18 mouse cellular contexts compared by ENCODE assay signal in the genomic region with DNA sequence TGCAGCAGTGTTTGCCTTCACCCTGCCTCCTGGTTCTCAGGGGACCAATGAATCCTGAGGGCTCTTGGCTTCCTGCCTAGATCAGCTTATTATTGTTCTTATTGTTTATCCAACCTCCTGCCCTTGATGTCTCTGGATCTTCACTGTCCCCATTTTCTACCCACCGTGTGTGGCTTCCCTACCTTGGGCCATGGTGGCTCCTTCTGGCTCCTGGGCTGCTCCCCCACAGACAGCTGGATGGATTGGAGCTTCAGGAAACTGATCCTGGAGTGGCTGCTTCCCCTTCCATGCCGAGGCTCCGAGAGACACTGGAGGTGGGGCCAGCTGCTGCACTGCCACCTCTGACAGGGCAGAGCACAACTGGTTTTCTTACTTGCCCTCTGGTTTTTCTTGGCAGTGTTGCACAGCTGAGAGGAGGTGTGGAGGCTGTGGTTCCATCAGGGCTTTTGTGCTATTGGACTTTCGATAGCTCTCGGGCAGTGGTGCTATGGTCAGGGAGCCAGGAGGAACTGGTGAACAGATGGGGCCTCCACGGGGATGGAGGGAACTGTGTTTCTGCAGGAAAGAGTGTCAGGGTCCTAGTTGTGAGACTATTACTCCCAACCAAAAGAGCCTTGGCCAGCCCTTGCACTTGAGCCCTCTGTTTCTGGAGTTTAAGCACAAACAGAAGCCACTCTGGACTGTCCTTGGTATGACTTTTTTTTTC. TPM values are rescaled to one million over a fixed set of nuclear protein-coding genes. Genes with fewer than 3 reads are reported as not detected.
DNase-seq lines count a peak whose midpoint lies in the region; ATAC-seq lines count a peak whose summit lies in the region.
"Had no signal": no experiment of that assay in that cellular context is flagged by ENCODE, and none has a peak within 500 bp of the region (broad histone marks: within the 10 kb centered on the region; RNA-seq: fewer than 3 reads in every experiment).

Gene Tgm5, minus strand, starts transcription at position 362 of the 706 bp plus-strand sequence.

- DNase-seq in kidney, adult 9 months, result peak; percentile 22
- DNase-seq in kidney, adult 18-20 months, result no peak
- peak; percentile 32 for DNase-seq in 3134 (ENCODE audit: extremely low read depth, insufficient read length, low spot score)
- DNase-seq in cerebellum, adult 11 months, result peak; percentile 47
- peak; percentile 31 for DNase-seq in fat pad, adult 2 months (ENCODE audit: extremely low read depth, low read depth, low spot score)
- no peak for DNase-seq in forebrain, embryonic 14.5 days (ENCODE audit: low spot score)
- DNase-seq in layer of hippocampus, postnatal 36 days, result no peak
- DNase-seq in yolk sac, embryonic 10.5 days (ENCODE audit: low spot score), result no peak
- DNase-seq: gastrocnemius, postnatal 36 days; liver had no signal

- no peaks in the 10 kb centered on the region for H3K4me1 ChIP-seq in forebrain, embryonic 14.5 days (ENCODE audit: control insufficient read depth, insufficient read depth, low read length)
- H3K4me1 ChIP-seq: embryonic facial prominence, embryonic 12.5 days; forebrain, embryonic 13.5 days; hindbrain, embryonic 15.5 days; midbrain, embryonic 13.5 days had no signal

- no peaks in the 10 kb centered on the region for H3K27me3 ChIP-seq in forebrain, embryonic 14.5 days (replicated peaks; ENCODE audit: control insufficient read depth, insufficient read depth, low read length)
- H3K27me3 ChIP-seq: embryonic facial prominence, embryonic 12.5 days; forebrain, embryonic 13.5 days; hindbrain, embryonic 15.5 days; midbrain, embryonic 13.5 days; neural tube, embryonic 13.5 days had no signal

- H3K27ac ChIP-seq in forebrain, embryonic 14.5 days (ENCODE audit: low read depth, low read length), result no peak within 1 kb of the TSS
- H3K27ac ChIP-seq: embryonic facial prominence, embryonic 12.5 days; forebrain, embryonic 13.5 days; hindbrain, embryonic 15.5 days; midbrain, embryonic 13.5 days; neural tube, embryonic 13.5 days had no signal

- H3K36me3 ChIP-seq in forebrain, embryonic 14.5 days (ENCODE audit: control insufficient read depth, insufficient read depth, low read length), result no peaks in the 10 kb centered on the region
- H3K36me3 ChIP-seq: embryonic facial prominence, embryonic 12.5 days; hindbrain, embryonic 15.5 days; midbrain, embryonic 13.5 days; neural tube, embryonic 13.5 days had no signal

- no peak within 1 kb of the TSS for H3K4me2 ChIP-seq in forebrain, embryonic 14.5 days (ENCODE audit: low read length)
- H3K4me2 ChIP-seq: embryonic facial prominence, embryonic 12.5 days; forebrain, embryonic 13.5 days; hindbrain, embryonic 15.5 days; midbrain, embryonic 13.5 days; neural tube, embryonic 13.5 days had no signal

- H3K9me3 ChIP-seq in forebrain, embryonic 14.5 days (replicated peaks; ENCODE audit: control insufficient read depth, low read length), result no peaks in the 10 kb centered on the region
- H3K9me3 ChIP-seq: embryonic facial prominence, embryonic 12.5 days; forebrain, embryonic 13.5 days; hindbrain, embryonic 15.5 days; midbrain, embryonic 13.5 days; neural tube, embryonic 13.5 days had no signal

- no peak within 1 kb of the TSS for H3K9ac ChIP-seq in forebrain, embryonic 14.5 days (ENCODE audit: low read length)
- H3K9ac ChIP-seq: embryonic facial prominence, embryonic 12.5 days; forebrain, embryonic 13.5 days; hindbrain, embryonic 15.5 days; midbrain, embryonic 13.5 days; neural tube, embryonic 13.5 days had no signal

- ATAC-seq in forebrain, embryonic 14.5 days, result no peak
- ATAC-seq: forebrain, embryonic 13.5 days; lung, postnatal 0 days; midbrain, embryonic 13.5 days had no signal

- 62% methylated on average over 6 of the region's 6 CpGs for WGBS in forebrain, embryonic 14.5 days

- no peak within 1 kb of the TSS for H3K4me3 ChIP-seq in forebrain, embryonic 14.5 days (ENCODE audit: low read depth, low read length)
- H3K4me3 ChIP-seq: embryonic facial prominence, embryonic 12.5 days; forebrain, embryonic 13.5 days; hindbrain, embryonic 15.5 days; midbrain, embryonic 13.5 days; neural tube, embryonic 13.5 days had no signal

RNA-seq across cellular contexts. Expression of gene Tgm5, which starts in this region (rescaled TPM):
- not detected in 2 replicates for polyA plus RNA-seq in forebrain, embryonic 14.5 days (2014; fragmentation: Nextera tagmentation; extraction: Ambion mirVana)
- not detected for total RNA-seq in layer of hippocampus, postnatal 36 days (2021)
- total RNA-seq: gastrocnemius, postnatal 36 days; left cerebral cortex, adult 8-10 months had no signal
- polyA plus RNA-seq: embryonic facial prominence, embryonic 12.5 days; heart, postnatal 0 days; hindbrain, embryonic 15.5 days; midbrain, embryonic 13.5 days had no signal

Comparison
In these comparisons a context has a peak if more than half of its experiments do, and no peak if none do; other contexts are left out.
1. DNase-seq: peak in kidney, adult 9 months (single experiment), 3134 (single experiment), cerebellum, adult 11 months (single experiment) and fat pad, adult 2 months (single experiment); none in kidney, adult 18-20 months (single experiment), forebrain, embryonic 14.5 days (single experiment), layer of hippocampus, postnatal 36 days (0 of 2) and yolk sac, embryonic 10.5 days (single experiment).